Mouse (Mus musculus) midbrain, embryonic 14.5 days (tissue): ENCODE measurements around the gene Parp16. TPM values are rescaled to one million over a fixed set of nuclear protein-coding genes. Genes with fewer than 3 reads are reported as not detected.
"Not testable (repeated sequence)": the region's sequence is repeated elsewhere in the genome, so short reads cannot be mapped to it uniquely, and the experiment has no call there.

Experiments used
- ATAC-seq: fragments of 200-750 bp; cut with Nextera tagmentation; 2 replicates; pipeline ENCODE4 v1.8.0; 2017; ENCODE audit warnings: moderate number of reproducible peaks, moderate library complexity; ENCODE audit not compliant: low FRiP score, low TSS enrichment
- DNase-seq: peaks from one replicate; pipeline ENCODE4 v3.0.0-alpha.2; 2015
- H3K27ac ChIP-seq: fragments of 300-500 bp; sonication (generic); replicated peaks from 2 replicates; pipeline ENCODE4 v1.5.1; 2014; ENCODE audit warnings: mild to moderate bottlenecking, low read depth, low read length, moderate library complexity
- H3K27me3 ChIP-seq: fragments of 300-500 bp; sonication (generic); 2 replicates; pipeline ENCODE4 v1.6.1; 2014; ENCODE audit warnings: low read length, control low read depth, mixed read lengths; ENCODE audit not compliant: control insufficient read depth, insufficient read depth
- H3K36me3 ChIP-seq: fragments of 300-500 bp; sonication (generic); 2 replicates; pipeline ENCODE4 v1.6.1; 2014; ENCODE audit warnings: low read length, control low read depth; ENCODE audit not compliant: control insufficient read depth, insufficient read depth
- H3K4me1 ChIP-seq: fragments of 300-500 bp; sonication (generic); 2 replicates; pipeline ENCODE4 v1.6.1; 2014; ENCODE audit warnings: mild to moderate bottlenecking, antibody characterized with exemption, low read length, control low read depth; ENCODE audit not compliant: control insufficient read depth, insufficient read depth
- H3K4me2 ChIP-seq: fragments of 300-500 bp; sonication (generic); 2 replicates; pipeline ENCODE4 v1.6.1; 2014; ENCODE audit warnings: mild to moderate bottlenecking, low read length, moderate library complexity
- H3K4me3 ChIP-seq: fragments of 300-500 bp; sonication (generic); replicated peaks from 2 replicates; pipeline ENCODE4 v1.5.1; 2014; ENCODE audit warnings: low read depth, low read length
- H3K9ac ChIP-seq: fragments of 300-500 bp; sonication (generic); replicated peaks from 2 replicates; pipeline ENCODE4 v1.6.1; 2014; ENCODE audit warnings: mild to moderate bottlenecking, low read length, moderate library complexity
- H3K9me3 ChIP-seq: fragments of 300-500 bp; sonication (generic); 2 replicates; pipeline ENCODE4 v1.6.1; 2016; ENCODE audit warnings: low read length, control low read depth, mixed read lengths; ENCODE audit not compliant: control insufficient read depth
- WGBS: fragments of 180-500 bp; shearing (Covaris S2); extraction: QIAGEN DNeasy Blood & Tissue Kit; methylation state at CpG from one replicate; pipeline ENCODE4 v1.1.7; 2014; 5-methylcytosine and 5-hydroxymethylcytosine counted together
- polyA plus RNA-seq: library from polyadenylated mRNA; unstranded; fragments of >200 nt; fragmentation: Nextera tagmentation; extraction: Ambion mirVana; gene quantifications from 2 replicates; pipeline ENCODE4 v1.2.1, GENCODE M21; 2014

Parp16 gene
- polyA plus RNA-seq, 1 experiment from 2014 or later, result 5.2 TPM

- Histone ChIP-seq H3K4me2 (no peak overlapping the region), H3K4me1 (no peaks in the 10 kb centered on the region), H3K4me3 (no peak overlapping the region), H3K27ac (no peak overlapping the region), H3K36me3 (no peaks in the 10 kb centered on the region), H3K9me3 (no peaks in the 10 kb centered on the region), H3K9ac (no peak overlapping the region; the same call in 1 of the 2 replicates), H3K27me3 (no peaks in the 10 kb centered on the region)
- ATAC-seq (no peak), DNase-seq (no peak)
- WGBS, result 60% methylated on average over 7 of the region's 7 CpGs
Observed at GRCm38 (mm10) chr9:65199723-65200122, 4.6 kb downstream of the Parp16 start.

- H3K27me3 ChIP-seq, result no peaks in the 10 kb centered on the region
- no peaks in the 10 kb centered on the region for H3K4me1 ChIP-seq
- H3K9ac ChIP-seq, result no peak overlapping the region
- H3K9me3 ChIP-seq, result no peaks in the 10 kb centered on the region
- no peak for ATAC-seq
- 66% methylated on average over 1 of the region's 1 CpGs for WGBS
- H3K4me2 ChIP-seq, result no peak overlapping the region
- H3K36me3 ChIP-seq, result no peaks in the 10 kb centered on the region
- H3K4me3 ChIP-seq, result no peak overlapping the region
- no peak overlapping the region for H3K27ac ChIP-seq
- no peak for DNase-seq
Observed at GRCm38 (mm10) chr9:65200606-65201005, 5.5 kb downstream of the Parp16 start.

- 40% methylated on average over 3 of the region's 3 CpGs for WGBS
- no peak for ATAC-seq
- no peaks in the 10 kb centered on the region for H3K4me1 ChIP-seq
Observed at GRCm38 (mm10) chr9:65201021-65201380, 5.8 kb downstream of the Parp16 start.

GRCm38 (mm10) chr9:65201381-65202164, 6.4 kb downstream of the Parp16 start:
- H3K9ac ChIP-seq, result peak overlapping the region; percentile 68
- ATAC-seq (peak; percentile 88), DNase-seq (peak; percentile 96)
- H3K4me2 ChIP-seq, result peak overlapping the region; percentile 63
- no peaks in the 10 kb centered on the region for H3K9me3 ChIP-seq
- peak overlapping the region; percentile 42 for H3K4me3 ChIP-seq
- H3K4me1 ChIP-seq, result no peaks in the 10 kb centered on the region
- H3K36me3 ChIP-seq, result no peaks in the 10 kb centered on the region
- under 1% methylated on average over 18 of the region's 18 CpGs for WGBS
- H3K27ac ChIP-seq, result peak overlapping the region; percentile 90
- H3K27me3 ChIP-seq, result no peaks in the 10 kb centered on the region

More at GRCm38 (mm10) chr9:65201021-65201380, 5.8 kb downstream of the Parp16 start:
- Histone ChIP-seq H3K4me3 (no peak overlapping the region), H3K4me2 (no peak overlapping the region), H3K27me3 (no peaks in the 10 kb centered on the region), H3K9ac (no peak overlapping the region), H3K9me3 (no peaks in the 10 kb centered on the region), H3K36me3 (no peaks in the 10 kb centered on the region), H3K27ac (peak overlapping the region; percentile 90)
- DNase-seq, result no peak

- H3K27ac ChIP-seq, result peak overlapping the region; percentile 90
- no peaks in the 10 kb centered on the region for H3K36me3 ChIP-seq
- H3K27me3 ChIP-seq, result no peaks in the 10 kb centered on the region
- no peaks in the 10 kb centered on the region for H3K9me3 ChIP-seq
- peak overlapping the region; percentile 42 for H3K4me3 ChIP-seq
- H3K9ac ChIP-seq, result peak overlapping the region; percentile 68
- WGBS, result 18% methylated on average over 11 of the region's 11 CpGs
- peak; percentile 15; the same call in 1 of the 2 replicates for ATAC-seq
- peak overlapping the region; percentile 63 for H3K4me2 ChIP-seq
- no peak for DNase-seq
- H3K4me1 ChIP-seq, result no peaks in the 10 kb centered on the region
Observed at GRCm38 (mm10) chr9:65202165-65202754, 7.1 kb downstream of the Parp16 start.

GRCm38 (mm10) chr9:65205049-65205815, 10.1 kb downstream of the Parp16 start:
- WGBS, result 78% methylated on average over 11 of the region's 11 CpGs
- ATAC-seq, result no peak
- Histone ChIP-seq H3K4me3 (no peak overlapping the region), H3K4me2 (no peak overlapping the region), H3K27ac (no peak overlapping the region), H3K36me3 (no peaks in the 10 kb centered on the region), H3K9me3 (no peaks in the 10 kb centered on the region), H3K9ac (no peak overlapping the region), H3K4me1 (no peaks in the 10 kb centered on the region), H3K27me3 (no peaks in the 10 kb centered on the region)
- DNase-seq, result no peak

- H3K27me3 ChIP-seq, H3K4me2 ChIP-seq, H3K4me1 ChIP-seq, H3K9ac ChIP-seq, DNase-seq, H3K27ac ChIP-seq, ATAC-seq, H3K4me3 ChIP-seq, H3K36me3 ChIP-seq, H3K9me3 ChIP-seq: not testable (repeated sequence)
- WGBS, result 92% methylated on average over 9 of the region's 9 CpGs
Observed at GRCm38 (mm10) chr9:65207041-65207815, 12.1 kb downstream of the Parp16 start.
